Mouse (Mus musculus) liver, adult 2 months (tissue): ENCODE measurements at regions not wholly inside any gene's neighbourhood (a gene's known extent, or its start where the extent isn't known, plus 50 kb on each side); places are given as distances from the start of the nearest gene placed in this dataset.

Experiments
- DNase-seq: peaks from one replicate; pipeline ENCODE4 v3.0.0-alpha.2; 2011; ENCODE audit warnings: low read depth, low spot score; ENCODE audit errors: extremely low read depth
- H3K27ac ChIP-seq: fragments of 200-500 bp; replicated peaks from 2 replicates; pipeline ENCODE4 v1.5.1; 2012; ENCODE audit warnings: low read depth, mild to moderate bottlenecking, control low read depth, inconsistent platforms, low read length; ENCODE audit not compliant: insufficient read depth
- H3K27me3 ChIP-seq: fragments of 200-500 bp; 2 replicates; pipeline ENCODE4 v1.6.1; 2012; ENCODE audit warnings: mild to moderate bottlenecking, moderate library complexity, low read length, inconsistent platforms; ENCODE audit not compliant: control insufficient read depth, insufficient read depth
- H3K36me3 ChIP-seq: fragments of 200-500 bp; 2 replicates; pipeline ENCODE4 v1.6.1; 2012; ENCODE audit warnings: low read length, inconsistent platforms; ENCODE audit not compliant: control insufficient read depth, insufficient read depth
- H3K4me1 ChIP-seq: fragments of 200-500 bp; 2 replicates; pipeline ENCODE4 v1.6.1; 2011; ENCODE audit warnings: low read length; ENCODE audit not compliant: control insufficient read depth, insufficient read depth
- H3K4me3 ChIP-seq: fragments of 200-500 bp; 2 replicates; pipeline ENCODE4 v1.5.1; 2011; ENCODE audit warnings: low read depth, mild to moderate bottlenecking, control low read depth, low read length, moderate library complexity; ENCODE audit not compliant: insufficient read depth
- H3K79me2 ChIP-seq: fragments of 200-500 bp; 2 replicates; pipeline ENCODE4 v1.6.1; 2012; ENCODE audit warnings: inconsistent platforms, mild to moderate bottlenecking, low read length, moderate library complexity; ENCODE audit not compliant: control insufficient read depth, insufficient read depth
- H3K9ac ChIP-seq: fragments of 200-500 bp; 2 replicates; pipeline ENCODE4 v1.6.1; 2012; ENCODE audit warnings: low read depth, mild to moderate bottlenecking, control low read depth, inconsistent platforms, low read length
- CTCF ChIP-seq: fragments of 200-500 bp; IDR thresholded peaks from 2 replicates; pipeline ENCODE4 v1.5.1; 2011; ENCODE audit warnings: low read depth, low read length, control low read depth
- POLR2A ChIP-seq: fragments of 200-500 bp; IDR thresholded peaks from 2 replicates; pipeline ENCODE4 v1.6.1; 2011; ENCODE audit warnings: low read length, control low read depth; ENCODE audit not compliant: insufficient read depth; ENCODE audit errors: extremely low read depth
- WGBS: fragments of 180-500 bp; shearing (Covaris S2); methylation state at CpG from one replicate; pipeline ENCODE4 v1.1.7; 2018; 5-methylcytosine and 5-hydroxymethylcytosine counted together

DNA sequence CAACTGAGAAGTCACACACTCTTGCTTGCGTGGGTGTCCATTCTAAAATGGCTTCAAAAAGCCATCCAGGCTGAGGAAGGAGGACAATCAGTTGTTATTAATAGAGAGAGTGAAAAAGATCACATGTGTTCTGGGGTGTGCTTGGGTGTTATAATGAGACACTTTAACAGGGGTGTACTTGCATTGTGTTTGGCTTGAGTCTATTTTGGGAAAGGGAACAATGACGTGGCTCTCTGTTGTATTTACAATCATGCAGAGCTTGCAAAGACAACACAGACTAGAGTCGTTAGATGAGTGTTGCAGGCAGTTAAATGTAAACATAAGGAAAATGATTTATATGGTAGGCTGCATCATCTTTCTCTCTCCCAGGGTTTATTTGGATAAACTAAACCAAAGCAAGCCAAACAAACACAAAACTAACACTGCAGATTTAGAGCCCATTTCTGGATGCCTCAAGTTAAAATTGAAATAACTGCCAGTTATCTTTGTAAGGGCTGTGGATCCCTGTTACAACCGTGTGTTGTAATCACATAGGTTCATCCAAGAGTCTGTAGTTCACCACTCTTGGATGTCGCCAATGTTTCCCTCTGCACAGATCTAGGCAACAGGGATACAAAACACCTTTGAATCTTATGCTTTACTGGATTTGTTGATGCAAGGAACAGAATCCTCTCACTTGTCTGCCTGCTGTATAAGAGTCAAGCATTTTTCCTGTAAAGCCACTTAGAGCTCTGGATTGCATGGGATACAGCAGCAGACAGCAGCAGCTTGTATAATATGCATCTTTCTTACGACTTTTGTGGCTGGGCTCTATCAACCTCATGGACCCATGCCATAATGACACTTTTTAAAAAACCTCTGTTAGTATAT lies 139.9 kb upstream of the Rgmb start:
- no peak for TF ChIP-seq CTCF
- no peak for TF ChIP-seq POLR2A
- Histone ChIP-seq H3K4me1 (no peaks in the 10 kb centered on the region), H3K79me2 (no peaks in the 10 kb centered on the region), H3K36me3 (no peaks in the 10 kb centered on the region), H3K27ac (no peak overlapping the region), H3K9ac (no peak overlapping the region), H3K27me3 (no peaks in the 10 kb centered on the region), H3K4me3 (no peak overlapping the region)
- WGBS: 63% methylated on average over 6 of the region's 6 CpGs
- no peak for DNase-seq

DNA sequence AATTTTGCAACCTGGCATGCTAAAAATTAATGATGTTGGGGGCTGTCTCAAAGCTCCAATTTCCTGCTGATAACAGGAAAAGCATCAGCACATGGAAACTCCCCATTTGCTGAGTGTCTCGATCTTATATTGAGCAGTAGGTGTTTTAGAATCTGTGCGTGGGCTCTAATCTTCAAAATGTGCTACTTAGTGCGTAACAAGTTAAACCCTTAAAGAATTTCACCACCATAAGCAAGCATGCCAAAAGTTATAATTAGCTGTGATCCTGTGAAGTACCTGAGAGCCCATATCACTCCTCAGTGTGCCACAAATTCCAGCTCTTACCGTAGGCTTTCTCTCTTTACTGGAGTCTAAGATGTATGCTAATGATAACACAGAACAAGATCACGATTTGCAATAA lies 137.5 kb upstream of the Rgmb start:
- 76% methylated on average over 5 of the region's 5 CpGs for WGBS

DNA sequence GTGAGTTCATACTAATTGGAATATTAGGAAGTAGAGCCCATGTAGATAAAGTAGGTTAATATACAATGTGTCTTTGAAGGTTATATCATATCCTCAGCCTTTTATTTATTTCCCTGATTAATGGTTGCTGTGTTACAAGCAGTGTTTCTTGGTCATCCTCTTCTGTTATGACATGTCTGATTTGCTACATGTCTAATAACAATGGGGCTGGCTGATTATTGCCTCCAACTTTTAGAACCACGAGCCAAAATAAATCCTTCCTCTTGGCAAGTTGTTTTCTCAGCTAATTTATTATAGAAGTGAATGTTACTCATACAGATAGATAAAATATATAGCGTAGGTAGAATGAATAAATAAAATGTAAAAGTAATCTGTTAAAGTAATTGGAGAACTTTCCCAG lies 124.8 kb upstream of the Rgmb start:
- no peak overlapping the region for H3K9ac ChIP-seq
- DNase-seq: no peak
- TF ChIP-seq POLR2A: no peak
- TF ChIP-seq CTCF: no peak
- 66% methylated on average over 2 of the region's 2 CpGs for WGBS
- H3K27ac ChIP-seq: no peak overlapping the region
- no peaks in the 10 kb centered on the region for H3K36me3 ChIP-seq
- H3K27me3 ChIP-seq: no peaks in the 10 kb centered on the region
- no peaks in the 10 kb centered on the region for H3K4me1 ChIP-seq
- H3K4me3 ChIP-seq: no peak overlapping the region
- no peaks in the 10 kb centered on the region for H3K79me2 ChIP-seq

More for the DNA sequence above, 137.5 kb upstream of the Rgmb start:
- H3K9ac ChIP-seq: no peak overlapping the region
- no peaks in the 10 kb centered on the region for H3K36me3 ChIP-seq
- no peak overlapping the region for H3K27ac ChIP-seq
- no peak for TF ChIP-seq CTCF
- TF ChIP-seq POLR2A: no peak
- no peaks in the 10 kb centered on the region for H3K79me2 ChIP-seq
- no peak for DNase-seq
- no peak overlapping the region for H3K4me3 ChIP-seq
- no peaks in the 10 kb centered on the region for H3K27me3 ChIP-seq
- H3K4me1 ChIP-seq: no peaks in the 10 kb centered on the region

DNA sequence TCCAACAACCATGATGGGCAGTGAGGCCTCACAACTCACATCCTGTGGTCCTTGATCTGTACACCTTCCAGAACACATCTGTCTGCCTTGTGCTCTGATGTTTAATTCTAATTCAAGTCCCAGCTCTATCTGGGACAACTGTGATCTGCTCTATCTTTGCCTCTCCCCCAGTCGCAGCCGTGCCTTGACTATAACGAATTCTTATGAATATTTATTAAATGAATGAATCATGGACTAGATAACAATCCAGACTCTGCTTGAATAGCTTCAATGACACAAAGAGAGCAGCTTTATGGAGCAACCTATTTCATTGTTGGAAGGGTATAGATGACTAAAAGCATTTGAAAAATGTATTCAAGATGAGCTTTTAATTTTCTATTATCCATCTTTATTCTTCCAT lies 120.8 kb upstream of the Rgmb start:
- H3K9ac ChIP-seq: no peak overlapping the region
- 87% methylated on average over 3 of the region's 3 CpGs for WGBS
- H3K4me3 ChIP-seq: no peak overlapping the region
- TF ChIP-seq CTCF (no peak), POLR2A (no peak)
- H3K27me3 ChIP-seq: no peaks in the 10 kb centered on the region
- no peaks in the 10 kb centered on the region for H3K79me2 ChIP-seq
- no peak overlapping the region for H3K27ac ChIP-seq
- H3K4me1 ChIP-seq: no peaks in the 10 kb centered on the region
- DNase-seq: no peak
- no peaks in the 10 kb centered on the region for H3K36me3 ChIP-seq

DNA sequence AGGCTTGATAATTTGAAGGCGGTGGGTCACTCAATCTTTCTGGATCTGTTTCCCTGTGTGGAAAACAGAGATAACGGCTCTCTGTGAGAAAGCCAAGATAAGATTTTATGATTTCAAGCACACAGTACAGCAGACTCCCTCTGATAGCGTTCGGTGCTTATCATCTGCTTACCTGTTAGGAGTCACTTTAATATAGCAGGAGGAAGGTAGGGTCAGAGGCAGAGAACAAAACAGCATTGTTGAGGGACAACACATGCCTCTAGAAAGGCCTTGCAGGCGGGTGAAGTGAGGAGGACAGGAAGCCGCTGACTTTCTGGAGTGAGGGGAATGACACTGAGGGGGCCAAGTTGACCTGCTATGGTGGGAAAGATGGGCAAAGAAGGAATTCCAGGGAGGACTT lies 118.9 kb upstream of the Rgmb start:
- WGBS: 47% methylated on average over 6 of the region's 6 CpGs

DNA sequence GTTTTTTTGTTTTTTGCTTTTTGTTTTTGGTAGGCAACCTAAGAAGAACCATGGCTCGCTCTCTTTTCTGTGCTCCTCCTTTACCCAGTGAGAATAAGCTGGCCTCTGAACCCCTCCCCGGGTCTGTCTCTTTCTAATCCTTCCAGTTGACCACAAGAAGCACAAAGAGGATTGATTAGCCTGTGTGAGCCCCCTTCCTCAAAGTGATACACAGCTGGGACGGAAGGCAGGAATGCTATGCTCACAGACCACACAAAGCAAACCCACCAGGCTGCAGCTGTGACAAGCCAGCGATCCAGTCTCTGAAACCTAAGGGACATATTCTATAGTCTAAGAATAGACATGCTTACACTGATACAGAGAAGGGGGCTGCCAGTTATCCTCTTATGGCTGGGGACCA lies 111.5 kb upstream of the Rgmb start:
- TF ChIP-seq CTCF: no peak
- no peak for TF ChIP-seq POLR2A
- no peaks in the 10 kb centered on the region for H3K36me3 ChIP-seq
- H3K27me3 ChIP-seq: no peaks in the 10 kb centered on the region
- no peak for DNase-seq
- 70% methylated on average over 4 of the region's 4 CpGs for WGBS
- H3K27ac ChIP-seq: no peak overlapping the region
- H3K9ac ChIP-seq: no peak overlapping the region
- H3K4me1 ChIP-seq: no peaks in the 10 kb centered on the region
- H3K79me2 ChIP-seq: no peaks in the 10 kb centered on the region
- no peak overlapping the region for H3K4me3 ChIP-seq

More for the DNA sequence above, 118.9 kb upstream of the Rgmb start:
- Histone ChIP-seq H3K27ac (no peak overlapping the region), H3K36me3 (no peaks in the 10 kb centered on the region), H3K9ac (no peak overlapping the region), H3K4me1 (no peaks in the 10 kb centered on the region), H3K27me3 (no peaks in the 10 kb centered on the region), H3K79me2 (no peaks in the 10 kb centered on the region), H3K4me3 (no peak overlapping the region)
- no peak for DNase-seq
- TF ChIP-seq POLR2A (no peak), CTCF (no peak)
